Mouse (Mus musculus): ENCODE measurements around the gene Snap91. TPM values are rescaled to one million over a fixed set of nuclear protein-coding genes. Genes with fewer than 3 reads are reported as not detected.

The Snap91 gene
- polyA plus RNA-seq, 1 experiment from 2014 or later: 0.17 TPM

DNA sequence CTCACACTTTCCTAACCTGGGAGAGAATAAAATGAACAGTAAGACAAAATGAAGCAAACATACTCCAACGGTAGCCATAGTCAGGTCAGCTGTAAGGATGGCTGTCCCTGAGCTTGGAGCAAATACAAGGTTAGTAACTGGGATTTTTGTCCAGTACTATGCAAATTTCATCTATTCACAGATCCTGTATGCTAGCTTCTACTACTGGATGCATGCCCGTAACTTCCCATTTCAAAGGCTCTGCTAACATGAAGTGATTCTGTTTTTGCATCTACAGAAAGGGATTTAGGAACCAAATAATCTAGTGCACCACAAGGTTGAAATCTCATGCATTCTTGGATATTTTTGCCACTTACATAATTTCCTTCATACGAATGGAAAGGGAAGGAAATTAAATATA lies 70.2 kb downstream of the Snap91 start:
- Histone ChIP-seq H3K4me3 (no peak overlapping the region), H3K27me3 (replicated peaks) (no peaks in the 10 kb centered on the region), H3K9ac (no peak overlapping the region), H3K9me3 (replicated peaks) (no peaks in the 10 kb centered on the region), H3K4me2 (no peak overlapping the region), H3K27ac (no peak overlapping the region), H3K36me3 (no peaks in the 10 kb centered on the region), H3K4me1 (no peaks in the 10 kb centered on the region)
- 55% methylated on average over 3 of the region's 3 CpGs for WGBS (ENCODE audit: insufficient replicate concordance)
- no peak for ATAC-seq

DNA sequence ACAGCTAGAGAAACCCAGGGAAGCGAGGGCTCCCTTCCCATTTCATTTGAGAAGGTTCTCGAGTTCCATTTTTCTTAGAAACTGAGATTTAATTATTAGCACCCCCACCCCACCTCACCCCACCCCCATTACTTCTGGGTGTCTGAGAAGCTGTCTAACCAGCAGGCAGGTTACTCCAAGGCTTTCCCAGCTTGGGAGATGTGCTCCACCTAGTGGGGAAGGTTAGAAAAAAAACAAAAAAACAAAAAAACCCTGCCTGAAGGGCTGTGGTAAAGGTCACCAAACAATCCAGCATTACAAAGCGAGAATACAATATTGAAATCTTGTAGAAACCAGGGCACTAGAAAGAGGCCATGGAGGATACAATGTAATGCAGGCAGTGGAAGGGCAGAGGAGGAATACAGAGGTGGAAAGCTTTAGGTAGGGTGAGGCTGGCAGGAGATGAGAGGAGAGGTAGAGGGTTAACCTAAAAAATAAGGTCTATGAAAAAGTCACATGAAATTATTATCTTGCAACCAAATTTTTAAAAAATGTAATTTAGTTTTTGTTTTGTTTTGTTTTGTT lies 79.8 kb downstream of the Snap91 start:
- no peak for ATAC-seq
- no peak overlapping the region for H3K4me3 ChIP-seq
- H3K4me1 ChIP-seq: no peaks in the 10 kb centered on the region
- H3K9me3 ChIP-seq (replicated peaks): no peaks in the 10 kb centered on the region
- H3K27me3 ChIP-seq (replicated peaks): no peaks in the 10 kb centered on the region
- no peak overlapping the region for H3K9ac ChIP-seq
- WGBS (ENCODE audit: insufficient replicate concordance): 11% methylated on average over 3 of the region's 3 CpGs
- no peak overlapping the region for H3K27ac ChIP-seq
- H3K36me3 ChIP-seq: no peaks in the 10 kb centered on the region
- no peak overlapping the region for H3K4me2 ChIP-seq

DNA sequence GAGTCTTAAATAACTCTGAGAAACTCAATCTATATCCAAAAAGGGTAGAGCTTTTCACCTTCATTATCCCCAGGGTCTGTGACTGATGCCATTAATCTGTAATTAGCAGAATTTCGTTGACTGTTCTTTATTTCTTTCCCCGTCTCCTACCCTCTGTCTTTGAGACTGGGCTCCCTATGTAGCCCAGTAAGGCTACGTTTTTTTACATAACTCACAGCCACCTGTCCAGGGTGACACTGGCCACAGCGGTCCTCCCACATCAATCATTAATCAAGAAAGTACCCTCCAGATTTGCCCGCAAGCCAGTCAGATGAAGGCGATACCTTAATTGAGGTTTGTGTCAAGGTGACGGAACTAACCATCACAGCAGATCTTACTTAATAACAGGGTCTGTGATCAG lies 81.4 kb downstream of the Snap91 start:
- no peaks in the 10 kb centered on the region for H3K27me3 ChIP-seq (replicated peaks)
- H3K27ac ChIP-seq: no peak overlapping the region
- no peak overlapping the region for H3K9ac ChIP-seq
- H3K9me3 ChIP-seq (replicated peaks): no peaks in the 10 kb centered on the region
- 74% methylated on average over 7 of the region's 7 CpGs for WGBS (ENCODE audit: insufficient replicate concordance)
- no peaks in the 10 kb centered on the region for H3K4me1 ChIP-seq
- no peaks in the 10 kb centered on the region for H3K36me3 ChIP-seq
- no peak for ATAC-seq
- H3K4me3 ChIP-seq: no peak overlapping the region
- H3K4me2 ChIP-seq: no peak overlapping the region

DNA sequence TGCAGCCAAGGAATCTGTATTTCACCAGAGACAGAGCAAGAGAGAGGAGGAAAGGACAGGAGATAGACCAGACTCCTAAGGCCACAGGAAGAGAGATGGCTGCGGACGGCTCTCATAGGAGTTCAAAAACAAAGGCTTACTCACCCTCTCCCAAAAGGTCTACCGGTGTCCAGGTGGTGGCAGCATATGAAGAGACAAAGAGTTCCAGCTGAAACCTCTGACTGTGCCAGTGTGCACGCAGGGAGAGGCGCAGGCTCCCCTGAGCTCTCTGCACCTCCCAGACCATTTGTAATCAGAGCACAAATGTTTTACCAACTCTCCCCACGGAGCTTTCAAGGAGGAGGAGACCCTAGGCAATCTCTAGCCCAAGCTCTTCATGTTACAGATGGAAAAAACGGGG lies 81.8 kb downstream of the Snap91 start:
- Histone ChIP-seq H3K4me2 (no peak overlapping the region), H3K27me3 (replicated peaks) (no peaks in the 10 kb centered on the region), H3K9me3 (replicated peaks) (no peaks in the 10 kb centered on the region), H3K9ac (no peak overlapping the region), H3K36me3 (no peaks in the 10 kb centered on the region), H3K27ac (no peak overlapping the region), H3K4me3 (no peak overlapping the region), H3K4me1 (no peaks in the 10 kb centered on the region)
- WGBS (ENCODE audit: insufficient replicate concordance): 45% methylated on average over 7 of the region's 7 CpGs
- ATAC-seq: no peak

DNA sequence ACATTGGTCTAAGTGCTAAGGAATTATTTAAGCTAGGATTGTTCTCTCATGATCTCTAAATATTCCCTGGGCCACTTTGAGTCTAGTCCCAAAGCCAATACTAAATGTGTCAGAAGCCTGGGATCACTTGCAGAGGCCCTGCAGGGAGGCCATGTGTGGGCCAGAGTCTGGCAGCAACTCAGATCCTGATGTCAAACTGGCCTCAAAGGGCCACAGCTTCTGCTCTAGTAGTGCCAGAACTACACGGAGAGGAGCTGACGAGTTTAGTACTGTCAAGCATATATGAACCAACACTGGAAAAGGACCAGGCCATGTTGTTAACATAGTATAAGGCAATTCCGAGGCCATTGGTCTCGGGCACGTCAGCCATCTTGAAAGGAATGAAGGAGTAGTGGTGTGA lies 82.3 kb downstream of the Snap91 start:
- ATAC-seq: no peak
- H3K36me3 ChIP-seq: no peaks in the 10 kb centered on the region
- WGBS (ENCODE audit: insufficient replicate concordance): 76% methylated on average over 5 of the region's 5 CpGs
- H3K9ac ChIP-seq: no peak overlapping the region
- H3K4me2 ChIP-seq: no peak overlapping the region
- no peak overlapping the region for H3K4me3 ChIP-seq
- no peaks in the 10 kb centered on the region for H3K4me1 ChIP-seq
- no peak overlapping the region for H3K27ac ChIP-seq
- H3K9me3 ChIP-seq (replicated peaks): no peaks in the 10 kb centered on the region
- no peaks in the 10 kb centered on the region for H3K27me3 ChIP-seq (replicated peaks)

DNA sequence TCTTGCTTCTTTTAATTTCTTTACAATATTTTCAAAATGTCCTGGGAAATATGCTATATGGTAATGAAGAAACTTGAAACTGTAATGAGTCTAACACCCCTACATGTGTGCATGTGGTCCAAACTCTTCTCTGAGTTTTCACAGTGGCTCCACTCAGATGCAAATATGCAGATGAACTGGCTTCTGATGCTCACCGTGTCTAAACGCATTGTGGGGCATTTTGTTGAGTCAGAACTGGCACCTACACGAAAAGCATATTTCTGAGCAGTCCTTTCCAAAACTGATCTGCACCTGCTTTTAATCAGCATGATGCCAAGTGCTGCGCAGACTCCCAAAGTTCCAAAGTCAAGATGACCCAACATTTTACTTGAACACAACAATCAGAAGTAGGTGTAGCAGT lies 82.9 kb downstream of the Snap91 start:
- Histone ChIP-seq H3K4me2 (no peak overlapping the region), H3K36me3 (no peaks in the 10 kb centered on the region), H3K9ac (no peak overlapping the region), H3K27ac (no peak overlapping the region), H3K9me3 (replicated peaks) (no peaks in the 10 kb centered on the region), H3K4me3 (no peak overlapping the region), H3K4me1 (no peaks in the 10 kb centered on the region), H3K27me3 (replicated peaks) (no peaks in the 10 kb centered on the region)
- no peak for ATAC-seq
- 76% methylated on average over 4 of the region's 4 CpGs for WGBS (ENCODE audit: insufficient replicate concordance)

DNA sequence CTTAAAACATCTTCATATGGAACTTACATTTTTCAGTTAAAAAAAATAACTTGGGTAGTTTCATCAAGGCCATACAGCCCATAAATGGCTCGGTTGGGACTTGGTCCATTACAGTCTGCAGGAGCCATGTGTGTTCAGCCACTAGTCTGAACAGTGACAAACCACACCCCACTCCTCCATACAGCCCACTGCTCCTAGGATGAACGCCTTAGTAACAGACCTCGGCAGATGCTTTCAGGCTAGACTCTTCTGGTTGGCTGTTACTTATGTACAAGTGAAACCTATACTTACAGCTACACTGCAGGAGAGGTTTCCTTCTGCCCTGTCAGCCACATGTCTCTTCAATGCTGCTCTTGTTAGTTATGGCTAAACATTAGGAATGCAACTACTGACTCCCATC lies 85.2 kb downstream of the Snap91 start:
- H3K4me3 ChIP-seq: no peak overlapping the region
- no peaks in the 10 kb centered on the region for H3K36me3 ChIP-seq
- no peak for ATAC-seq
- 63% methylated on average over 3 of the region's 3 CpGs for WGBS (ENCODE audit: insufficient replicate concordance)
- H3K4me2 ChIP-seq: no peak overlapping the region
- no peak overlapping the region for H3K27ac ChIP-seq
- H3K4me1 ChIP-seq: no peaks in the 10 kb centered on the region
- no peaks in the 10 kb centered on the region for H3K9me3 ChIP-seq (replicated peaks)
- no peak overlapping the region for H3K9ac ChIP-seq
- no peaks in the 10 kb centered on the region for H3K27me3 ChIP-seq (replicated peaks)

DNA sequence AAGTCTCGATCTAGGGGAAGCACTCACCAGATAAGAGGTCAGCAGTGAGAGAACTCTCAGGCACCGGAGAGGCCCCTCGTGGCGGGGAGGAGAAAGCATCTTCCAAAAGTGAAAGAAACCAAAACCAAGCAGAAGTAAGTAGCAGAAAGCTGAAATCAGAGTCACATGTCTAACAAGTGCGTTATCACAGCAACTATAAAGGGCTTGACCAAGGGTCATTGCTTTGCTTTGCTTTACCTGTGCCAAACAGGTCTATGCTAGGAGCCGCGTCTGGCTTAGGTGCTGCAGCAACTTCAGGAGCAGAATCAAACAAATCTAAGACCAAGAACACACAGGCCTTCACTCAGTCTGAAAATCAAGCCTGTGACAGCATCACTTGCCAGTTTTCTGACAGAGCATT lies 88.5 kb downstream of the Snap91 start:
- 59% methylated on average over 7 of the region's 7 CpGs for WGBS (ENCODE audit: insufficient replicate concordance)
- no peaks in the 10 kb centered on the region for H3K4me1 ChIP-seq
- H3K4me2 ChIP-seq: no peak overlapping the region
- no peak overlapping the region for H3K4me3 ChIP-seq
- no peak overlapping the region for H3K9ac ChIP-seq
- H3K27me3 ChIP-seq (replicated peaks): no peaks in the 10 kb centered on the region
- no peaks in the 10 kb centered on the region for H3K36me3 ChIP-seq
- no peak overlapping the region for H3K27ac ChIP-seq
- ATAC-seq: no peak
- no peaks in the 10 kb centered on the region for H3K9me3 ChIP-seq (replicated peaks)

DNA sequence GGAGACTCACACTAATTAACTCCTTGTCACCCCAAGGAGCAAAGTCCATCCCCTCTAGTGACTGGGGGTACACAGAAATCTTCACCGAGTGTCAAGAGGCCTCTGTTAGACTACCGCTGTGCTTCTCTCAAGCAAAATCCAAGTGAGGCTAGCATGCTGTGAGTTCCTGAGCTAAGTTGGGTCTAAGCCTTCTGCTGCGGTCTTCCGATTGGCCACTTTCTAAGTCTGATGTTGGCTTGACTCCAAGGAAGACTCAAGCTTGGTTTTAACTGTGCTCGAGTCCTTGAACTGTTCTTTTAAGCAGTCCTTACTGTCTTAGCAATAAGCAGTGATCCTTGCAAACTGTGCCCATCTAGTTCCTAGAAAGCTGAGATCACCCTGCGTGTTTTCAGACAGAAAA lies 91.3 kb downstream of the Snap91 start:
- WGBS (ENCODE audit: insufficient replicate concordance): 68% methylated on average over 6 of the region's 6 CpGs
- Histone ChIP-seq H3K4me2 (no peak overlapping the region), H3K9me3 (replicated peaks) (no peaks in the 10 kb centered on the region), H3K27me3 (replicated peaks) (no peaks in the 10 kb centered on the region), H3K36me3 (no peaks in the 10 kb centered on the region), H3K4me1 (no peaks in the 10 kb centered on the region), H3K9ac (no peak overlapping the region), H3K4me3 (no peak overlapping the region), H3K27ac (no peak overlapping the region)
- ATAC-seq: no peak

DNA sequence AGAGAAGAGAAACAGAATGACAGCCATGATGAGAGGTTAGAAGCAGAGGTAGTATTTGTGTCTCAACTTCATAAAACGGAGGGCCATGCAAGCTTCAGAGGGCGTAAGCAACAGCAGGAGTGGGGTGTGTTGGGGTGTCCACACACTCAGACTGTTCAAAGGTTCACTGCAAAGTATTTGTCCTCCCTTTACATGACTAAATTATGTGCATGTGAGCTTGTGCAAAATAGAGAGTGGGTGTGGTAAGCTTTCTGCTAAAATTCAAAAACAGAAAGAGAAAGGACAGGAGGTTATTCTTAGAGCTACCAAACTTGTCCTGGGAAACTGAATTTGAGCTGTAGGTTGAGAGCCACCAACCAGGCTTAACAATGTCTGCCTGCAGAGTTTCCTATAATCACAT lies 97.6 kb downstream of the Snap91 start:
- Histone ChIP-seq H3K4me3 (no peak overlapping the region), H3K27ac (no peak overlapping the region), H3K4me1 (no peaks in the 10 kb centered on the region), H3K9me3 (replicated peaks) (no peaks in the 10 kb centered on the region), H3K27me3 (replicated peaks) (no peaks in the 10 kb centered on the region), H3K36me3 (no peaks in the 10 kb centered on the region), H3K9ac (no peak overlapping the region), H3K4me2 (no peak overlapping the region)
- 63% methylated on average over 2 of the region's 2 CpGs for WGBS (ENCODE audit: insufficient replicate concordance)
- ATAC-seq: no peak

DNA sequence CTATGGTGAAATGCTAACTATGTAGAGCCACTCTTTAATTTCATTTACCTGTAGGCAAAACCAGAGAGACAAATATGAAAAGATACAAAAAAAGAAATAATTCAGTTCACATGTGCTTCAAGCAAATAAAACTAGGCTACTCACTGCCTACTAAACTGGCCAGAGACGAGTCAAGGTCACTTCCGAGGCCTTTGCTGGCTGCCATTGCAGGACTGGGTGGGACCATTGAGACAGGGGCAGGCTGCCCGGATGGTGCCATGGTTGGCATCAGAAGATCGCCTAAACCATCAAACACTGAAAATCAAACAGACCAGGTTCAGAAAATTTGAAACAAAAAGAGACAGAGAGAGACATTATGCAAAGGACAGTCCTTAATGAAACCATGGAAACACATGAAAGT lies 99.0 kb downstream of the Snap91 start:
- Histone ChIP-seq H3K27ac (no peak overlapping the region), H3K4me3 (no peak overlapping the region), H3K9me3 (replicated peaks) (no peaks in the 10 kb centered on the region), H3K4me2 (no peak overlapping the region), H3K36me3 (no peaks in the 10 kb centered on the region), H3K9ac (no peak overlapping the region), H3K4me1 (no peaks in the 10 kb centered on the region), H3K27me3 (replicated peaks) (no peaks in the 10 kb centered on the region)
- ATAC-seq: no peak
- 62% methylated on average over 4 of the region's 4 CpGs for WGBS (ENCODE audit: insufficient replicate concordance)

DNA sequence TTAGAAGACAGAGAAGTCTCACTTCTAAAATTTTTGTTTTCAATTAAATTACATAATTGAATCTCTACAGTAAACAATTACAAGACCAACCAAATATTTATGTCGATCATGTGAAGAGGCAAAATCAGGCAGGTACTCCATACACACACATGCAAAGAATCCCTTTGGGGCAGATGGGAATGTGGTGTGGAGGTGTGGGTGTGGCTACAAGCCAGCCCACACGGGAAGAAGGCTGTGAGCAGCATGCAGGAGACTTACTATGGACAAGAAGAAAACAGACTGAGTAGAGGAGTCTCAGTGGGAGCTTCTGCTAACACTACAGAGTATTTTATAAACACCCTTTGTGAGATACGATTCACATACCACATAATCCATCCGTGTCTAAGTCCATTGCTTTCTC lies 102.2 kb downstream of the Snap91 start:
- no peak overlapping the region for H3K4me2 ChIP-seq
- no peaks in the 10 kb centered on the region for H3K36me3 ChIP-seq
- ATAC-seq: no peak
- WGBS (ENCODE audit: insufficient replicate concordance): 45% methylated on average over 4 of the region's 4 CpGs
- H3K4me3 ChIP-seq: no peak overlapping the region
- no peak overlapping the region for H3K9ac ChIP-seq
- H3K27me3 ChIP-seq (replicated peaks): no peaks in the 10 kb centered on the region
- H3K4me1 ChIP-seq: no peaks in the 10 kb centered on the region
- no peaks in the 10 kb centered on the region for H3K9me3 ChIP-seq (replicated peaks)
- H3K27ac ChIP-seq: no peak overlapping the region

DNA sequence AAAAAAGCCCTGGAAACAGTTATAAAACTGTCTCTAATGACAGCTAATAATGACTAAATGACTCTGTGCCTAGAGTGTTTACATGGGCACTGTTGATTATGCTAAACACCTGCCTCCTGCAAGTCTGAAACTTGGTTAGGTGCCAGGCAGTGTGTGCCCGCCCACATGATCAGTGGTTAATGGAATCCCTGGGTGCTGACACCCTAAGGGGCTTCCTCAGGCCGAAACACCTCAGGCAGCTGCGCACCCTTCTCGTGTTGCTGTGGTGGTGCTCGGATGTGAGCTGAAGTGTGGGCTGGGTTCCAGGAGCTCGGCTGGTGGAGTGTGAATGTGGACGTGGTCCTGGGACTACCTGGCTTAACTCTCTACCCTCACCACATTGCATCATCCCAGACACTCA lies 103.1 kb downstream of the Snap91 start:
- no peaks in the 10 kb centered on the region for H3K4me1 ChIP-seq
- no peaks in the 10 kb centered on the region for H3K9me3 ChIP-seq (replicated peaks)
- H3K4me2 ChIP-seq: no peak overlapping the region
- no peaks in the 10 kb centered on the region for H3K36me3 ChIP-seq
- no peak for ATAC-seq
- no peaks in the 10 kb centered on the region for H3K27me3 ChIP-seq (replicated peaks)
- 46% methylated on average over 7 of the region's 7 CpGs for WGBS (ENCODE audit: insufficient replicate concordance)
- H3K4me3 ChIP-seq: no peak overlapping the region
- H3K27ac ChIP-seq: no peak overlapping the region
- no peak overlapping the region for H3K9ac ChIP-seq
